Mouse (Mus musculus) embryonic fibroblast, embryonic 13.5 days (primary cell): Measurements from ENCODE around the gene Eed. TPM values are rescaled to one million over a fixed set of nuclear protein-coding genes. Genes with fewer than 3 reads are reported as not detected.
A peak's percentile ranks its signal among the peaks of the same experiment; 100 is the strongest.

Experiments
- H3K27ac ChIP-seq: 2 replicates; pipeline ENCODE4 v1.5.1; 2012; ENCODE audit warnings: low read length, control low read depth, inconsistent platforms; ENCODE audit not compliant: insufficient read depth
- H3K4me1 ChIP-seq: 2 replicates; pipeline ENCODE4 v1.6.1; 2011; ENCODE audit warnings: low read length; ENCODE audit not compliant: control insufficient read depth, insufficient read depth
- H3K4me3 ChIP-seq: 2 replicates; pipeline ENCODE4 v1.5.1; 2011; ENCODE audit warnings: mild to moderate bottlenecking, control low read depth, low read length; ENCODE audit not compliant: insufficient read depth
- CTCF ChIP-seq: IDR thresholded peaks from 2 replicates; pipeline ENCODE4 v1.5.1; 2011; ENCODE audit warnings: mild to moderate bottlenecking, control low read depth, low read length, moderate library complexity, borderline replicate concordance; ENCODE audit not compliant: insufficient read depth
- POLR2A ChIP-seq: IDR thresholded peaks from 2 replicates; pipeline ENCODE4 v1.6.1; 2011; ENCODE audit warnings: low read depth, mild to moderate bottlenecking, control low read depth, low read length, moderate library complexity
- polyA plus RNA-seq: library from polyadenylated mRNA; stranded (reverse); fragments of >200 nt; gene quantifications from 2 replicates; pipeline ENCODE4 v1.2.4, GENCODE M21; 2011; ENCODE audit warnings: low read depth; ENCODE audit not compliant: missing spikeins, insufficient read length

Eed gene
- polyA plus RNA-seq, 1 experiment, result 119 TPM

GRCm38 (mm10) chr7:89954261-89954660, 26.5 kb downstream of the Eed start:
- Histone ChIP-seq H3K4me3 (no peak overlapping the region), H3K4me1 (no peaks in the 10 kb centered on the region), H3K27ac (no peak overlapping the region)
- TF ChIP-seq POLR2A, result no peak
- TF ChIP-seq CTCF, result no peak

GRCm38 (mm10) chr7:89949403-89949802, 31.4 kb downstream of the Eed start:
- H3K4me3 ChIP-seq, result no peak overlapping the region
- TF ChIP-seq POLR2A, result no peak
- no peak for TF ChIP-seq CTCF

GRCm38 (mm10) chr7:89948026-89948425, 32.8 kb downstream of the Eed start:
- no peaks in the 10 kb centered on the region for H3K4me1 ChIP-seq
- TF ChIP-seq POLR2A (no peak), CTCF (no peak)
- H3K4me3 ChIP-seq, result no peak overlapping the region
- H3K27ac ChIP-seq, result no peak overlapping the region

More at GRCm38 (mm10) chr7:89949403-89949802, 31.4 kb downstream of the Eed start:
- no peak overlapping the region for H3K27ac ChIP-seq
- no peaks in the 10 kb centered on the region for H3K4me1 ChIP-seq

DNA sequence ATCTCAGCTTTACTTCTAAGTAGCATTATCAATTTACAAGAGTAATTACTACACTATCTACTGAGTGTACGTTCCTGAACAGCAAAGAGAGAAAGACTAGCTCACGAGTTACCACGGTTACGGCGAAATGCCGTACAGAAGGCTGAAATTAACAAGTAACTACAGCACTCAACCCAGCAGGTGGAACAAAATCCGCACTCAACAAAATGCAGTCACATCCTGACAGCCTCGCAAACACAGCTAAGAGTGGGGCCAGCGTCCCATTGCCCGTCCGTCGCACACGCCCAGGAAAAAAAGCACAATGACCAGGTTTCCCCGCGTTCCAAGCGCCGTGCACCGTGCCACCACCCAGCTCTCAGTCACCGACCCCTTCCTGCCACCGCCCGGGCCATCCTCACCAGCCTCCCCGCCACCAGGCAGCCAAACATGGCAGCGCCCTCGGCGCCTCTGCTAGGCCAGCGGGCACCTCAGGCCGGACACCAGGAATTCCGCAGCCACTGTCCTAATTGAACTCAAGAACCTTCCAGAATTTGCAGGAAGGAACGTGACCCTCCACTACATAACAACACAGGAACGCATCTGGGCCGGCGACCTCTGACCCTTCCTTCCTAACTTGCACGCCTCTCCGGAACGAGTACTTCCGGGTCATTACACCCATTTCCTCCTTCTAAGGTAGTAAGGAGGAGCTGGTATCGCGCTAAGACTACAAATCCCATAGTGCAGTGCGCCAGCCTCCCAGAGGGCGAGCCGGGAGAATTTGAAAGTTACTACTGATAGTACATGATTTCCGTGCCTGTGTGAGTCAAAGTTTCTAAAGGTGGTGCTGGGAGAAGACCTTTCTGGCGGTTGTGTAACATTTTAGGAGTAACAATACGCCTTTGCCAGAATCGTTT, 40.0 kb downstream of the Eed start, which contains the start of gene Hikeshi:
TSS of gene Hikeshi (minus strand) at position 634 of the 893 bp plus-strand sequence.
- Histone ChIP-seq H3K4me3 (peak within 1 kb of the TSS; percentile 70), H3K27ac (peak within 1 kb of the TSS; percentile 7; the same call in 1 of the 2 replicates), H3K4me1 (no peaks in the 10 kb centered on the region)
- peak; percentile 47 for TF ChIP-seq POLR2A
- no peak for TF ChIP-seq CTCF

GRCm38 (mm10) chr7:89939497-89940353, 41.1 kb downstream of the Eed start:
- TF ChIP-seq POLR2A (no peak), CTCF (no peak)
- Histone ChIP-seq H3K4me3 (peak overlapping the region; percentile 70), H3K4me1 (no peaks in the 10 kb centered on the region), H3K27ac (no peak overlapping the region)

- TF ChIP-seq CTCF (no peak), POLR2A (no peak)
- H3K4me1 ChIP-seq, result no peaks in the 10 kb centered on the region
- no peak overlapping the region for H3K4me3 ChIP-seq
- no peak overlapping the region for H3K27ac ChIP-seq
These were observed 57.2 kb downstream of the Eed start for GRCm38 (mm10) chr7:89923441-89924180.

GRCm38 (mm10) chr7:89917776-89918175, 63.0 kb downstream of the Eed start:
- no peak for TF ChIP-seq CTCF
- no peak for TF ChIP-seq POLR2A

GRCm38 (mm10) chr7:89916711-89917110, 64.1 kb downstream of the Eed start:
- H3K4me3 ChIP-seq, result no peak overlapping the region
- H3K27ac ChIP-seq, result peak overlapping the region; percentile 87
- peaks cover 2% of the 10 kb centered on the region; the same call in 1 of the 2 replicates for H3K4me1 ChIP-seq
- TF ChIP-seq POLR2A (no peak), CTCF (no peak)

More at GRCm38 (mm10) chr7:89917776-89918175, 63.0 kb downstream of the Eed start:
- Histone ChIP-seq H3K4me1 (peaks cover 2% of the 10 kb centered on the region; the same call in 1 of the 2 replicates), H3K27ac (peak overlapping the region; percentile 87; the same call in 1 of the 2 replicates), H3K4me3 (no peak overlapping the region)

- no peak overlapping the region for H3K4me3 ChIP-seq
- TF ChIP-seq POLR2A (no peak), CTCF (no peak)
- peaks cover 2% of the 10 kb centered on the region; the same call in 1 of the 2 replicates for H3K4me1 ChIP-seq
- no peak overlapping the region for H3K27ac ChIP-seq
These were observed 67.2 kb downstream of the Eed start for GRCm38 (mm10) chr7:89913432-89914158.
